Mouse (Mus musculus) C2C12 (cell line): ENCODE data around the gene Gk5. TPM values are rescaled to one million over a fixed set of nuclear protein-coding genes. Genes with fewer than 3 reads are reported as not detected.

ENCODE experiments used
- H3K27me3 ChIP-seq: one replicate; pipeline ENCODE4 v1.6.1; 2011; ENCODE audit not compliant: control insufficient read depth, insufficient read depth, insufficient read length
- H3K36me3 ChIP-seq: one replicate; pipeline ENCODE4 v1.6.1; 2011; ENCODE audit not compliant: control insufficient read depth, insufficient read depth
- H3K4me3 ChIP-seq: one replicate; pipeline ENCODE4 v1.5.1; 2011; ENCODE audit warnings: mild to moderate bottlenecking, control low read depth; ENCODE audit not compliant: poor library complexity, insufficient read depth, severe bottlenecking
- H3K79me2 ChIP-seq: one replicate; pipeline ENCODE4 v1.6.1; 2011; ENCODE audit not compliant: control insufficient read depth, insufficient read depth
- H3K79me3 ChIP-seq: one replicate; pipeline ENCODE4 v1.6.1; 2011; ENCODE audit warnings: low read depth, control low read depth
- H3ac ChIP-seq: one replicate; pipeline ENCODE3; 2011; ENCODE audit warnings: low read depth; ENCODE audit not compliant: control insufficient read depth, insufficient read length
- CEBPB ChIP-seq: IDR thresholded peaks from one replicate; pipeline ENCODE4 v1.6.1; 2011; ENCODE audit warnings: low read depth, mild to moderate bottlenecking, control low read depth, moderate library complexity
- CTCF ChIP-seq: IDR thresholded peaks from one replicate; pipeline ENCODE4 v1.5.1; 2011; ENCODE audit not compliant: control insufficient read depth, insufficient read depth, insufficient read length
- FOSL1 ChIP-seq: IDR thresholded peaks from one replicate; pipeline ENCODE4 v1.8.0; 2011; ENCODE audit warnings: mild to moderate bottlenecking, low read length; ENCODE audit not compliant: poor library complexity, insufficient read depth, severe bottlenecking
- MAX ChIP-seq: IDR thresholded peaks from one replicate; pipeline ENCODE4 v1.6.1; 2011; ENCODE audit warnings: mild to moderate bottlenecking, control low read depth
- MYOD1 ChIP-seq: IDR thresholded peaks from one replicate; pipeline ENCODE4 v1.6.1; 2011; ENCODE audit warnings: low read depth; ENCODE audit not compliant: control insufficient read depth, insufficient read length
- MYOG ChIP-seq: IDR thresholded peaks from one replicate; pipeline ENCODE4 v1.6.1; 2011; ENCODE audit not compliant: control insufficient read depth, insufficient read length; ENCODE audit errors: extremely low read depth
- USF1 ChIP-seq: IDR thresholded peaks from one replicate; pipeline ENCODE4 v1.6.1; 2011; ENCODE audit warnings: low read depth, mild to moderate bottlenecking, control low read depth, moderate library complexity
- polyA plus RNA-seq: library from polyadenylated mRNA; unstranded; fragments of >200 nt; fragmentation: generic; extraction: Trizol; gene quantifications from one replicate; pipeline ENCODE4 v1.2.1, GENCODE M21; 2012; ENCODE audit warnings: missing spikeins

Gene Gk5
- polyA plus RNA-seq, 1 experiment, result 0.82 TPM

DNA sequence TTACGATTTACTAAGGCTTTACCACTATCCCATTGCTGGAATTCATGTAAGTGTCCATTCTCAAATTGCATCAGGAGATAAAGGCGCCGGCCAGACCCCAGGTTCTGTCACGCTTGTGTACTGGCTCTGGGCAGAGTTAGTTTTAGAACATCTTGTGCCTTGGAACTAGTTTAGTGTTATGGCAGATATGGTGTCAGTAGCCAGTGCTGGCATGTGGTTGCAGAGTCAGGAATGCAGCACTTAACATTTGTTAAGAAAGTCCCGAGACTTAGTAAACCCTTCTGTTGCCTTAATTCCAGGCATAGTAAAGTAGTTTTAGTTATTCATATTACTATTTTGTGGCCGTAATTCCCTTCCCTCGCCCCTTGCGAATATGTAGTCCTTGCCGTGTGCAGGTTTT is 78.6 kb downstream of the Gk5 start:
- no peaks in the 10 kb centered on the region for H3K79me2 ChIP-seq

GRCm38 (mm10) chr9:96203663-96204062 is 84.5 kb downstream of the Gk5 start:
- Histone ChIP-seq H3ac (no peak overlapping the region), H3K36me3 (no peaks in the 10 kb centered on the region), H3K4me3 (no peak overlapping the region), H3K79me2 (no peaks in the 10 kb centered on the region), H3K79me3 (no peaks in the 10 kb centered on the region), H3K27me3 (no peaks in the 10 kb centered on the region)
- no peak for TF ChIP-seq MYOG
- no peak for TF ChIP-seq CTCF

More for the DNA sequence above, 78.6 kb downstream of the Gk5 start:
- Histone ChIP-seq H3K27me3 (no peaks in the 10 kb centered on the region), H3K79me3 (no peaks in the 10 kb centered on the region), H3ac (no peak overlapping the region), H3K36me3 (no peaks in the 10 kb centered on the region), H3K4me3 (no peak overlapping the region)
- TF ChIP-seq MYOD1 (no peak), FOSL1 (no peak), MAX (no peak), MYOG (no peak), USF1 (no peak), CTCF (no peak), CEBPB (no peak)

DNA sequence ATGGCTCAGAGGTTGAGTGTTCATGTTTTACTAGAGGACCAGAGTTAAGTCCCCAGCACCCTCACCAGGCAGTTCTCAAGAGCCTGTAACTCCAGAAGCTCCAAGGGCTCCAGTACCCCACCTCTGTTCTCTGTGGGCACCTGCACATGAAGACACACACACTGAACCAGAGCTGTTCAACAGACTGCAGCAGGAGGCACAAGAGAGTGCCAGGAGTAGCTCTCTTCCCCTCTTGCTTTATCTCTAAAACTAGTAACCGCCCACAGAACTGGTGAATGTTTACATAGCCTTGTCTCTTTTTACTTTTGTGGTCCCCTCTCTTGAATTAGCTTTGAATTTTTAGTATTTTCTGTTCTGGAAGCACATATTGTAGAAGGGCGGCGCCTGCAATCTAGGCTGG is 88.3 kb downstream of the Gk5 start:
- TF ChIP-seq MYOG, result no peak
- TF ChIP-seq FOSL1, result no peak
- no peak for TF ChIP-seq USF1
- TF ChIP-seq CTCF, result no peak
- no peak for TF ChIP-seq MYOD1
- TF ChIP-seq CEBPB, result no peak
- no peak for TF ChIP-seq MAX
- no peaks in the 10 kb centered on the region for H3K79me2 ChIP-seq

GRCm38 (mm10) chr9:96213036-96213645 is 94.0 kb downstream of the Gk5 start:
- Histone ChIP-seq H3ac (no peak overlapping the region), H3K27me3 (no peaks in the 10 kb centered on the region), H3K79me3 (no peaks in the 10 kb centered on the region), H3K4me3 (no peak overlapping the region), H3K36me3 (no peaks in the 10 kb centered on the region), H3K79me2 (no peaks in the 10 kb centered on the region)
- TF ChIP-seq MYOD1 (no peak), CTCF (no peak), MYOG (no peak), MAX (no peak), CEBPB (no peak), FOSL1 (no peak), USF1 (no peak)

More for the DNA sequence above, 88.3 kb downstream of the Gk5 start:
- Histone ChIP-seq H3ac (no peak overlapping the region), H3K79me3 (no peaks in the 10 kb centered on the region), H3K27me3 (no peaks in the 10 kb centered on the region), H3K36me3 (no peaks in the 10 kb centered on the region), H3K4me3 (no peak overlapping the region)

DNA sequence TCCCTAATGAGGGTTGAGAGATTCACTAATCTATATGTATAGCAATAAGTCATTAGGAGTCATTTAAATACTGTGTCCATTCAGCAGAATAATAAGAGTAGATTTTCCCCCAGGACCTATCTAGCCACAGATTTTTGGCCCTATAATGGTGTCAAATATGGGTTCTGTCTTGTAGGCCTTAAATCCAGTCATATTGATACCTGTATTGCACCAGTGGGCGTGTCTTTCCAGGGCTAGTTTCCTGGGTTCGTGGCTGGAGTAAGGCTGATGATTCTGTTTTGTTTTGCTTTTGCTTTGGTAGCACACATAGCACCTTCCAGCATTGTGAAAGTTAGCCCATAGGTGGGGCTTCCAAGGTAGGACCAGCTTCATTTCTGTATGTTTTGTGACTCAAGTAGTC is 95.0 kb downstream of the Gk5 start:
- Histone ChIP-seq H3K4me3 (no peak overlapping the region), H3K36me3 (no peaks in the 10 kb centered on the region), H3K27me3 (no peaks in the 10 kb centered on the region), H3ac (no peak overlapping the region), H3K79me2 (no peaks in the 10 kb centered on the region), H3K79me3 (no peaks in the 10 kb centered on the region)
- TF ChIP-seq USF1, result no peak
- TF ChIP-seq FOSL1, result no peak
- TF ChIP-seq CEBPB, result no peak
- no peak for TF ChIP-seq MYOG
- no peak for TF ChIP-seq CTCF
- no peak for TF ChIP-seq MAX
- no peak for TF ChIP-seq MYOD1

GRCm38 (mm10) chr9:96217299-96217698 is 98.1 kb downstream of the Gk5 start:
- Histone ChIP-seq H3ac (no peak overlapping the region), H3K36me3 (no peaks in the 10 kb centered on the region), H3K27me3 (no peaks in the 10 kb centered on the region), H3K79me2 (no peaks in the 10 kb centered on the region), H3K79me3 (no peaks in the 10 kb centered on the region), H3K4me3 (no peak overlapping the region)
- TF ChIP-seq MYOD1 (no peak), MYOG (no peak), CTCF (no peak), USF1 (no peak), FOSL1 (no peak), MAX (no peak), CEBPB (no peak)
